Mouse (Mus musculus): ENCODE measurements around the gene Jmy. TPM values are rescaled to one million over a fixed set of nuclear protein-coding genes. Genes with fewer than 3 reads are reported as not detected.

Gene Jmy
- polyA plus RNA-seq, 1 experiment from 2014 or later: 8.7 TPM

GRCm38 (mm10) chr13:93427920-93428876 lies 71.4 kb downstream of the Jmy start:
- 97% methylated on average over 5 of the region's 5 CpGs for WGBS
- ATAC-seq (ENCODE audit: low FRiP score, low TSS enrichment) (no peak), DNase-seq (no peak)
- H3K27me3 ChIP-seq (ENCODE audit: control insufficient read depth, insufficient read depth, low read length): no peaks in the 10 kb centered on the region
- peaks cover 10% of the 10 kb centered on the region; the same call in 1 of the 2 replicates for H3K36me3 ChIP-seq (ENCODE audit: control insufficient read depth, insufficient read depth, low read length)
- H3K4me3 ChIP-seq (replicated peaks; ENCODE audit: low read depth, low read length): no peak overlapping the region
- H3K9me3 ChIP-seq (ENCODE audit: control insufficient read depth, low read length): no peaks in the 10 kb centered on the region
- no peak overlapping the region for H3K4me2 ChIP-seq (ENCODE audit: low read length)
- H3K9ac ChIP-seq (replicated peaks; ENCODE audit: low read length): no peak overlapping the region
- H3K4me1 ChIP-seq (ENCODE audit: control insufficient read depth, insufficient read depth, low read length): no peaks in the 10 kb centered on the region
- H3K27ac ChIP-seq (replicated peaks; ENCODE audit: low read depth, low read length): no peak overlapping the region

- H3K4me1 ChIP-seq (ENCODE audit: control insufficient read depth, insufficient read depth, low read length): no peaks in the 10 kb centered on the region
- no peak for DNase-seq
- no peak overlapping the region for H3K9ac ChIP-seq (replicated peaks; ENCODE audit: low read length)
- no peaks in the 10 kb centered on the region for H3K9me3 ChIP-seq (ENCODE audit: control insufficient read depth, low read length)
- H3K27me3 ChIP-seq (ENCODE audit: control insufficient read depth, insufficient read depth, low read length): no peaks in the 10 kb centered on the region
- no peak for ATAC-seq (ENCODE audit: low FRiP score, low TSS enrichment)
- no peak overlapping the region for H3K4me3 ChIP-seq (replicated peaks; ENCODE audit: low read depth, low read length)
- no peak overlapping the region for H3K4me2 ChIP-seq (ENCODE audit: low read length)
- 83% methylated on average over 2 of the region's 2 CpGs for WGBS
- no peaks in the 10 kb centered on the region for H3K36me3 ChIP-seq (ENCODE audit: control insufficient read depth, insufficient read depth, low read length)
- H3K27ac ChIP-seq (replicated peaks; ENCODE audit: low read depth, low read length): no peak overlapping the region
Observed at GRCm38 (mm10) chr13:93423224-93423623, 76.4 kb downstream of the Jmy start.

GRCm38 (mm10) chr13:93419779-93420178 lies 79.8 kb downstream of the Jmy start:
- 68% methylated on average over 2 of the region's 2 CpGs for WGBS
- no peak overlapping the region for H3K27ac ChIP-seq (replicated peaks; ENCODE audit: low read depth, low read length)
- no peaks in the 10 kb centered on the region for H3K4me1 ChIP-seq (ENCODE audit: control insufficient read depth, insufficient read depth, low read length)
- no peak overlapping the region for H3K9ac ChIP-seq (replicated peaks; ENCODE audit: low read length)
- ATAC-seq (ENCODE audit: low FRiP score, low TSS enrichment): no peak
- no peaks in the 10 kb centered on the region for H3K27me3 ChIP-seq (ENCODE audit: control insufficient read depth, insufficient read depth, low read length)
- H3K36me3 ChIP-seq (ENCODE audit: control insufficient read depth, insufficient read depth, low read length): no peaks in the 10 kb centered on the region
- no peak overlapping the region for H3K4me3 ChIP-seq (replicated peaks; ENCODE audit: low read depth, low read length)
- DNase-seq: no peak
- no peaks in the 10 kb centered on the region for H3K9me3 ChIP-seq (ENCODE audit: control insufficient read depth, low read length)
- H3K4me2 ChIP-seq (ENCODE audit: low read length): no peak overlapping the region

GRCm38 (mm10) chr13:93418292-93418691 lies 81.3 kb downstream of the Jmy start:
- Histone ChIP-seq H3K36me3 (ENCODE audit: control insufficient read depth, insufficient read depth, low read length) (no peaks in the 10 kb centered on the region), H3K4me3 (replicated peaks; ENCODE audit: low read depth, low read length) (no peak overlapping the region), H3K4me2 (ENCODE audit: low read length) (no peak overlapping the region), H3K27ac (replicated peaks; ENCODE audit: low read depth, low read length) (no peak overlapping the region), H3K9ac (replicated peaks; ENCODE audit: low read length) (no peak overlapping the region), H3K27me3 (ENCODE audit: control insufficient read depth, insufficient read depth, low read length) (no peaks in the 10 kb centered on the region), H3K4me1 (ENCODE audit: control insufficient read depth, insufficient read depth, low read length) (no peaks in the 10 kb centered on the region), H3K9me3 (ENCODE audit: control insufficient read depth, low read length) (no peaks in the 10 kb centered on the region)
- ATAC-seq (ENCODE audit: low FRiP score, low TSS enrichment) (no peak), DNase-seq (no peak)
- 91% methylated on average over 2 of the region's 2 CpGs for WGBS

- no peak overlapping the region for H3K4me3 ChIP-seq (replicated peaks; ENCODE audit: low read depth, low read length)
- DNase-seq (no peak), ATAC-seq (ENCODE audit: low FRiP score, low TSS enrichment) (no peak)
- no peak overlapping the region for H3K27ac ChIP-seq (replicated peaks; ENCODE audit: low read depth, low read length)
- WGBS: 97% methylated on average over 5 of the region's 5 CpGs
- no peaks in the 10 kb centered on the region for H3K4me1 ChIP-seq (ENCODE audit: control insufficient read depth, insufficient read depth, low read length)
- H3K9me3 ChIP-seq (ENCODE audit: control insufficient read depth, low read length): no peaks in the 10 kb centered on the region
- H3K4me2 ChIP-seq (ENCODE audit: low read length): no peak overlapping the region
- no peaks in the 10 kb centered on the region for H3K36me3 ChIP-seq (ENCODE audit: control insufficient read depth, insufficient read depth, low read length)
- no peak overlapping the region for H3K9ac ChIP-seq (replicated peaks; ENCODE audit: low read length)
- no peaks in the 10 kb centered on the region for H3K27me3 ChIP-seq (ENCODE audit: control insufficient read depth, insufficient read depth, low read length)
Observed at GRCm38 (mm10) chr13:93415055-93415454, 84.6 kb downstream of the Jmy start.

GRCm38 (mm10) chr13:93410343-93410742 lies 89.3 kb downstream of the Jmy start:
- whole genome bisulfite sequencing: 89% methylated on average over 4 of the region's 4 CpGs
- H3K4me1 ChIP-seq (ENCODE audit: control insufficient read depth, insufficient read depth, low read length): no peaks in the 10 kb centered on the region
- no peak overlapping the region for H3K4me3 ChIP-seq (replicated peaks; ENCODE audit: low read depth, low read length)
- no peak overlapping the region for H3K9ac ChIP-seq (replicated peaks; ENCODE audit: low read length)
- H3K4me2 ChIP-seq (ENCODE audit: low read length): no peak overlapping the region
- peaks cover 4% of the 10 kb centered on the region; the same call in 1 of the 2 replicates for H3K36me3 ChIP-seq (ENCODE audit: control insufficient read depth, insufficient read depth, low read length)
- no peak overlapping the region for H3K27ac ChIP-seq (replicated peaks; ENCODE audit: low read depth, low read length)
- H3K9me3 ChIP-seq (ENCODE audit: control insufficient read depth, low read length): no peaks in the 10 kb centered on the region
- ATAC-seq (ENCODE audit: low FRiP score, low TSS enrichment) (no peak), DNase-seq (no peak)
- no peaks in the 10 kb centered on the region for H3K27me3 ChIP-seq (ENCODE audit: control insufficient read depth, insufficient read depth, low read length)

GRCm38 (mm10) chr13:93406855-93407254 lies 92.8 kb downstream of the Jmy start:
- WGBS: 94% methylated on average over 5 of the region's 5 CpGs
- Histone ChIP-seq H3K27me3 (ENCODE audit: control insufficient read depth, insufficient read depth, low read length) (no peaks in the 10 kb centered on the region), H3K9ac (replicated peaks; ENCODE audit: low read length) (no peak overlapping the region), H3K9me3 (ENCODE audit: control insufficient read depth, low read length) (no peaks in the 10 kb centered on the region), H3K4me3 (replicated peaks; ENCODE audit: low read depth, low read length) (no peak overlapping the region), H3K36me3 (ENCODE audit: control insufficient read depth, insufficient read depth, low read length) (peaks cover 4% of the 10 kb centered on the region; the same call in 1 of the 2 replicates), H3K4me2 (ENCODE audit: low read length) (no peak overlapping the region), H3K4me1 (ENCODE audit: control insufficient read depth, insufficient read depth, low read length) (no peaks in the 10 kb centered on the region), H3K27ac (replicated peaks; ENCODE audit: low read depth, low read length) (no peak overlapping the region)
- ATAC-seq (ENCODE audit: low FRiP score, low TSS enrichment): no peak
- no peak for DNase-seq

- H3K36me3 ChIP-seq (ENCODE audit: control insufficient read depth, insufficient read depth, low read length): peaks cover 8% of the 10 kb centered on the region; the same call in 1 of the 2 replicates
- H3K9ac ChIP-seq (replicated peaks; ENCODE audit: low read length): no peak overlapping the region
- ATAC-seq (ENCODE audit: low FRiP score, low TSS enrichment): no peak
- WGBS: 94% methylated on average over 7 of the region's 7 CpGs
- H3K9me3 ChIP-seq (ENCODE audit: control insufficient read depth, low read length): no peaks in the 10 kb centered on the region
- no peaks in the 10 kb centered on the region for H3K4me1 ChIP-seq (ENCODE audit: control insufficient read depth, insufficient read depth, low read length)
- H3K27ac ChIP-seq (replicated peaks; ENCODE audit: low read depth, low read length): no peak overlapping the region
- no peak for DNase-seq
- no peak overlapping the region for H3K4me3 ChIP-seq (replicated peaks; ENCODE audit: low read depth, low read length)
- H3K4me2 ChIP-seq (ENCODE audit: low read length): no peak overlapping the region
- H3K27me3 ChIP-seq (ENCODE audit: control insufficient read depth, insufficient read depth, low read length): no peaks in the 10 kb centered on the region
Observed at GRCm38 (mm10) chr13:93401947-93402346, 97.7 kb downstream of the Jmy start.

GRCm38 (mm10) chr13:93399710-93400216 lies 99.8 kb downstream of the Jmy start:
- Histone ChIP-seq H3K4me2 (ENCODE audit: low read length) (no peak overlapping the region), H3K27ac (replicated peaks; ENCODE audit: low read depth, low read length) (no peak overlapping the region), H3K4me1 (ENCODE audit: control insufficient read depth, insufficient read depth, low read length) (no peaks in the 10 kb centered on the region), H3K4me3 (replicated peaks; ENCODE audit: low read depth, low read length) (no peak overlapping the region), H3K9ac (replicated peaks; ENCODE audit: low read length) (no peak overlapping the region), H3K27me3 (ENCODE audit: control insufficient read depth, insufficient read depth, low read length) (no peaks in the 10 kb centered on the region), H3K36me3 (ENCODE audit: control insufficient read depth, insufficient read depth, low read length) (peaks cover 14% of the 10 kb centered on the region), H3K9me3 (ENCODE audit: control insufficient read depth, low read length) (no peaks in the 10 kb centered on the region)
- ATAC-seq (ENCODE audit: low FRiP score, low TSS enrichment) (no peak), DNase-seq (no peak)
- 96% methylated on average over 5 of the region's 5 CpGs for WGBS

All from midbrain, embryonic 14.5 days (tissue).